Mouse (Mus musculus) heart, adult 8-10 months (tissue): ENCODE measurements around the gene Cdon. TPM values are rescaled to one million over a fixed set of nuclear protein-coding genes. Genes with fewer than 3 reads are reported as not detected.

Source experiments
- DNase-seq: peaks from one replicate; pipeline ENCODE4 v3.0.0; 2022; ENCODE audit warnings: low spot score
- total RNA-seq, 4 experiments: library from RNA; stranded (reverse); gene quantifications; 2 replicates each; pipeline ENCODE4 v1.2.4; 2022

Cdon gene
- total RNA-seq, 4 experiments from 2014 or later = 8.3 to 11.3 (median 10.3) TPM

DNA sequence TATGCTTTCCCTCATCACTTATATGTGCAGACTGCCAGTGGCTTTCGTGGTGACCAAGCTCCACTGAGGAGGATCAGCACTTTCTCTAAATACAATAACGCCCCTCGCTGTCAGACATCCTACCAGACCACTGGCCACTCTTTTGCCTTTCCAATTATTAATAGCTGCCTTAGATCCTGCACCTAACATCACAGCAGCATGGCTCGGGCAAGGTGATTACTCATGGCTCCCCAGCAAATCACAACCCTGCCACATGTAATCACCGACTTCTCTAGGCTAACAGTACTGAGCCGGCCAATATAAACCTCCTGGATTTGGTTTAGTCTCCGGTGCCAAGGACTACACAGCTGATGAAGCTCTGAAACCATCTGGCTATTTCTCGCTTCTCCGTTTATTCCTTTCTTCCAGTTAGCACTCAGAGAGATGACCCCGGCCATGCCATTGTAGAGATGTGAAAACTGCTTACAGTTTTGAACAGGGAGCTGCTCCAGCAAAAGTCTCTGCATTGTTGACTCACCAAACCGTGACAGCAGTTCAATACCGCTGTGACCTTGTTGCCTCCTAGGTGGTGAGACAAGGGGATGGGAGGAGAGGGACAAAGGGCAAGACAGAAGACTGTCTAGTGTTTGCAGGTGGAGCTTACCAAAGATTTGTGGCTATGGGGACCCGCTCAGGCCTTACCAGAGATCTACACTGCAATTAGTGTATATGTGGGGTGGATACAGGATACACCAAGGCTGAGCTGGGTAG lies 118.2 kb downstream of the Cdon start:
- no peak for DNase-seq

DNA sequence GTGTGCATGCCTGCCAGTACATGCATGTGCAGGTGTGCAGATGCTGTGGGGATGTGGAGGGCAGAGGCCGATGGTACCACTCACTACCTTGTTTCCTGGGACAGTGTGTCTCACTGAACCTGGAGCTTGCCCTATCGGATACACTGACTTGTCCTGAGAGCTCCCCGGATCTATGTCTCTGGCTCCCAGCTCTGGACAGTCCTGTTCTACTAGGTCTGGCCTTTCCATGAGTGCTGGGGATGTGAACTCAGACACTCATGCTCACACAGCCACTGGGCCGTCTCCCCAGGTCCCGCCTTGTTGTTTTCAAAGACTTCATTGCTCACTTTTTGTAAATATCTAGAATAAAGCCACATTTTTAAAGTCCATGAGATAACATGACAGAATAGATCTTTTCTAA lies 120.1 kb downstream of the Cdon start:
- DNase-seq = no peak

DNA sequence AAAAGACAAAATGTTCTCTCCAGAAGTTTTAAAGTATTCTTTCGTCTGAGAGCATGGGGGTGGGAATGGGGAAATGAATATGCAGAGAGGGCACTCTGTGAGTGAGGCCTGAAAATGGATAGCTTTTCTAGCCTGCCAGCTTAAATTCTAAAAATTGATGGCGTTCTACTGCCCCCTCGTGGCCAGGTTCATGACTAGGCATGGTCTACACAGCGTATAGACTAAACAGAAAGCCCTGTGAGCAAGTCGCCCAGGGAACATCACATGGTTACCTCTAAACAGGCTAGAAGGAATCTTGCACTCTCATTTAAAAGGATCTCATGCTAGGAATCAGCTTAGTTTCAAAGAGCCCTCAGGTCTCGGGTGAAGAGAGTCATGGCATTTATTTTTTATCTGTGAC lies 120.6 kb downstream of the Cdon start:
- peak; percentile 71 for DNase-seq

DNA sequence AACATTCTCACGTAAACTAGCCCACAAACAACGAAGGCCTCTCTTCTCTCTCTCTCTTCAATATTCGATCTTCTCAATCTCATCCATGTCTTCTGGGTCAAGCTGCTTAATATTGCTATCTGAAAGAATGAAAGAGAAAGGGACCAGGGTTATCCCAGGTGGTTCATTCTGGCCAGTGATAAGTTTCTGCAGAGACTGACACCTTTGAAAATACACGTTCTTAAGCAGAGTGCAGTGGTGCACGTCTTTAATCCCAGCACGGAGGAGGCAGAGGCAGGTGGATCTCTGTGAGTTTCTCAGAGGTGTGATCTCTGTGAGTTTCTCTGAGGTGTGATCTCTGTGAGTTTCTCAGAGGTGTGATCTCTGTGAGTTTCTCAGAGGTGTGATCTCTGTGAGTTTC lies 121.0 kb downstream of the Cdon start:
- DNase-seq = no peak

DNA sequence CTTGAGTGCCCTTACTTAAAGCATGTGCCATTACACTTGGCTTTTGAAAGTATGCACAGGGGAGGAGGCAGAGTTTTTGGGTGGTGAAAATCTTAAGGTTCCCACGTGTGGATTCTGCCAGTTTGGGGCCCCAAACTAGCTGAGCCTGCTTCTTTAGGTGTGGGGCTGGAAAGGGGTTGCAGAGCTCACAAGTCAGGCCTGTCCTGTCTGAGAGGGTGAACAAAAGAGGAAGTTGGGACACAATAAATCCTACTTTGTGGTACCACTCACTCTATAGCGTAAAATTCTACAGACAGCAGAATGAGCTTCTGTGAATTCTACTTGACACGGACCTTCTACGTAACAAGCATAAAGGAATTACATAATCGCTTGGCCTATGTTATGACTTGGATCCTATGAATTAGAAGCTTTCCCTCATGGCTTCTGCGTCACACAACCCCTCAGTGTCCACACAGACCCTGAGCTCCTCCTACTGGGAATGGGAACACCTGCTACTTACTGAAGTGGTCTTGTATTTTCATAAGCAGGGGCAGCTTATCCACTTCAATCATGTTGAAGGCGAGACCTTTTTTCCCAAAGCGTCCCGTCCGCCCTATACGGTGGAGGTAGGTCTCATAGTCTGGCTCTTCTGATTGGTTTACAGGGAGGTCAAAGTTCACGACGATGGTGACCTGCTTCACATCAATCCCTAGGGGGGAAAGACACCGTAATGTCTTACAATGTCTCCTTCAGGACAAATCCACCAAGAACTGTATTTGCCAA lies 122.4 kb downstream of the Cdon start:
- DNase-seq = no peak

DNA sequence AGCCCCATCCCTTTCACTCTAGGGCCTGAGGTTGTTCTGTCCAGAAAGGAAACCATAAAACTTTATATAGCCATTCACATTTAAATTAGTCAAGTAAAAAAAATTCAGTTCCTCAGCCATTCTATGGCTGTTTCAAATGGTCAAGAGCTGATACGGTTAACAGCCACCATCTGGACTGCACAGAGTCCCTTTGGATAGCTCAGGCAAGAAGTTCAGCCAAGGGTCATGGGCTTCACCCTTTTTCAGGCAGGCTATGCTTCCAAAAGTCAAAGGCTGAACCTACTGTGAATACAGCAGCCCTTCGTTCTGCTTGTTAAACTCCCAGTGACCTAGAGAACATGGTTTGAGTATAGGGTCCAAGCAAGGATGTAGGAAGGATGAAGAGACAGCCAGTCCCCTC lies 123.7 kb downstream of the Cdon start:
- DNase-seq = no peak

DNA sequence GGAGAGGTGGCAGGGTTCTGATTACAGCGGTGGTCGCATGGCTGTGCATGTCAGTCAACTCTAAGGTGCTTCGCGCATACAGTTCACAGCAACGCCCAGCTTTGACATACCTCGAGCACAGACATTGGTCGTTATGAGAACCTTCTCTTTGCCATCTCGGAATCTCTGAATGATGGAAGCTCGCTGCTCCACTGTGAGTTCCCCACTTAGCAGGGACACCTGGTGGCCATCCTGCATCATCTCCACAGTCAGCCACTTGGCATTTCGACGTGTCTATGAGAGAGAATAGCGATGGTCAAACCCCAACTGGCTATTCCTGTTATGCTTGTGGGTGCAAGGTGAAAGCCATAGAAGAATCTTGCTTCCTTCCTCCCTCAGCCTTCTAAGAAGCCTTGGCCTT lies 124.8 kb downstream of the Cdon start:
- no peak for DNase-seq

DNA sequence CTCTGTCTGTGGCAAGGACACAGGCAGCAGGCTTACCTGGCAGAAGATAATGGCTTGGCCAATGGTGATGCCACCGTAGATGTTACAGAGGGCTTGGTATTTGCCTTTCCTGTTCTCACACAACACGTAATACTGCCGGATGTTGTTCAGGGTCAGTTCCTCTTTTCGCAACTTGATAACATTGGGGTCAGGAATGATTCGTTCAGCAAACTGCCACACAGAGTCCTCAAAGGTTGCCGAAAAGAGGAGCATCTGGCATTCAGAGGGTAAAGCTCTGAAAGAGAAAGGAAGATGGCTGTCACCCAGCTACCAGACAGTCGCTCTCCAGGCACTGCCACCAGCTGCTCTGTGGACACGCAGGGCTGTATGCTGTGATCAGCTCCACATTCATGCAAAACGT lies 125.8 kb downstream of the Cdon start:
- DNase-seq = no peak

DNA sequence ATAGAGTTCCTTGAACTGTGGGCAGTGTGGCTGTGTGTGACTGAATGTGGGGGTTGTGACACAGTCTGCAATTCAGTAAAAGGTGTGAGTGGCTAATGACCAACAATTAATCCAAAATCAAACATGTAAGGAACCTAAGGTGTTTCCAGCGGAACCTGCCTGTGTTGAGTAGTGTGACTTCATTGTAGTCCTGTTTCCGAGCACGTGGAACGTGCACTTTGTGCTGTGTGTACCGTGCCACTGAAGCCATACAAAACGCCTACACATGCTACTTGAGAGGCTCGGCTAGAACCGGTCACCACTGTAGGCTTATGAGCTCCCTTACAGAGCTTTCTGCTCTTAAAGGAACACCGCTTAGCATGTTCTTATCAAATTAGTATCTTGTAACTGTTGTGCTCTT lies 127.5 kb downstream of the Cdon start:
- no peak for DNase-seq

DNA sequence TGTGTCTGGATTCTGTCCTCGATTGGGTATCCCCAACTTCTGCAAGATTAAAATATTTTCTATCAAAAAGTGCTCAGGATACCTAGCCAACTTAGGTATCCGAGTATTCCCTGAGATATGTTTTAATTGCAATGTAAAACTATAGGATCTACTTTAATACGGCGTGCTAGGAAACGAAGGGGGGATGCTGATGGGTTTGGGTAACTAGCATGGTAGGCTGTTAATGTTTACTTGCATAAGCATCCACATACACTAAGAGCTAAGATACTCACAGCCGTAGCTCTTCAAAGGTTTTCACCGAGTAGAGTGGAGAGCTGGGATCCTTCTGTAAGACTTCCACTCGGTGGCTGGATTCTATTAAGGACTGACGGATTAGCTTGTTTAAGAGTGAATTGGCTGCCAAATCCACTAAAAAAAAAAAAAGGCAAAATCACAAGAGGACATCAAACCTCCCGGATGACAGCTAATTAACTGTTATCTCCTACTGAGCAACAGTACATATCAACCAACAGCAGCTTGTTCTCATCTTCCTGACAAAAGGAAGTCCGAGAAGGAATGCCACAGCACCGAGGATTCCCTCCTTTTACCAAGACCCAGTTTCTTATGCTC lies 135.7 kb downstream of the Cdon start:
- no peak for DNase-seq

Other genes with a start within 250 kb of the Cdon start
- 10 to 100 TPM; 13.8 to 15.8 (median 14.1) TPM for gene Dcps, start 245.1 kb upstream of the Cdon start, total RNA-seq
- gene Srpr, start 221.0 kb upstream of the Cdon start, total RNA-seq = 10 to 100 TPM; 81.9 to 98.4 (median 89.6) TPM
- gene Tirap, start 220.8 kb upstream of the Cdon start, total RNA-seq = 1 to 10 TPM; 5.3 to 7.9 (median 5.9) TPM
- gene Foxred1, start 210.1 kb upstream of the Cdon start, total RNA-seq = 10 to 100 TPM; 74.4 to 89.0 (median 78.8) TPM
- 10 to 100 TPM; 13.6 to 17.4 (median 14.5) TPM for gene Fam118b, start 153.3 kb upstream of the Cdon start, total RNA-seq
- 10 to 100 TPM; 12.7 to 14.5 (median 13.7) TPM for gene Rpusd4, start 153.3 kb upstream of the Cdon start, total RNA-seq
- gene Gm1113, start 97.1 kb downstream of the Cdon start, total RNA-seq = not detected
- gene Ddx25, start 137.4 kb downstream of the Cdon start, total RNA-seq = under 1 TPM in 1 of 4 experiments, not detected in 3; 0.03 TPM
- gene Pus3, start 137.5 kb downstream of the Cdon start, total RNA-seq = 1 to 10 TPM; 5.1 to 6.3 (median 5.7) TPM
- gene Pate2, start 149.2 kb downstream of the Cdon start, total RNA-seq = not detected
- gene Hyls1, start 149.3 kb downstream of the Cdon start, total RNA-seq = 1 to 10 TPM; 1.2 to 2.8 (median 2.0) TPM
- not detected for gene Pate4, start 190.8 kb downstream of the Cdon start, total RNA-seq
- not detected for gene Pate3, start 227.1 kb downstream of the Cdon start, total RNA-seq